Mouse (Mus musculus): ENCODE data around the gene Lsm14a. TPM values are rescaled to one million over a fixed set of nuclear protein-coding genes. Genes with fewer than 3 reads are reported as not detected.
"Not testable (repeated sequence)": the region's sequence is repeated elsewhere in the genome, so short reads cannot be mapped to it uniquely, and the experiment has no call there.

The Lsm14a gene
- total RNA-seq, 2 experiments from 2014 or later: 89.5 to 89.6 TPM

DNA sequence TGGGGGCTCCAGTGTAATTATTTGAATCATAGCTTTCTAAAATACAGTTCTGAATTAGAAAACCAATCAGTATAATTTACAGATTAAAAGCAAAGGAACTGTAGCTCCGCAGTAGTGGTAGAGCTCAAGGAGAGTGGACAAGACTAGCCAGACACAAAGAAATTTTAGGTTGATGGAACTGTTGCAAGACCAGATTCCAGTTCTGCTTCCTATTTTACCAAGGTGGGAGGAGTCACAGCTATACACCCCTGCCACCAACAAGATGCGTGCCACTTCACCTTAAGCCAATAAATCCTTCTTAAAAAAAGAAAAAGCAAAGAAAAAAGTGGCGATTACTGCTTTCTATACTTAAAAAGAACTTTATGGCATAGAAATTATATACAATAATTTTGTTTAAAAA lies 12.8 kb downstream of the Lsm14a start:
- no peak for DNase-seq (ENCODE audit: low spot score)

- no peak for DNase-seq (ENCODE audit: low spot score)
Measured at GRCm38 (mm10) chr7:34373906-34374305, 19.2 kb downstream of the Lsm14a start.

GRCm38 (mm10) chr7:34355629-34356028 lies 37.5 kb downstream of the Lsm14a start:
- peak; percentile 20 for DNase-seq (ENCODE audit: low spot score)

GRCm38 (mm10) chr7:34351997-34352396 lies 41.1 kb downstream of the Lsm14a start:
- no peak for DNase-seq (ENCODE audit: low spot score)

DNA sequence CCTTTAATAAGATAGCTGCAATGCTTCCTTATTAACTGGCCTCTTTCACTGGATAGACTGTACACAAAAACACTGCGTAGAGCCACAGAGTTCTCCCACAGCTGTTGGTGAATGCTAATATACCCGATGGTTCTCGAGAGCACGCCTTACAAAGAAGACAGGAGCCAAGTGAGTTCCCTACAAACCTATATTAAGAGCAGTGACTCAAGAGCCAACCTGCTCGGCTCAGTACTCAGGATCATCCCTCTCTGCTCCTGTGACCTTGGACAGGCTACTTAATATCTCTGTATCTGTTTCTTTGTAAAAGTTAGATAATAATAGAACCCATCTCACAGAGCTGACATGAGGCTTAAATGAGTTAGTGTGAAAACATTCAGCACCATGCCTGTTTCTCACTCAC lies 42.9 kb downstream of the Lsm14a start:
- DNase-seq (ENCODE audit: low spot score): peak; percentile 58

GRCm38 (mm10) chr7:34348011-34348410 lies 45.1 kb downstream of the Lsm14a start:
- DNase-seq (ENCODE audit: low spot score): no peak

GRCm38 (mm10) chr7:34347041-34347440 lies 46.1 kb downstream of the Lsm14a start:
- DNase-seq (ENCODE audit: low spot score): no peak

- no peak for DNase-seq (ENCODE audit: low spot score)
Measured at GRCm38 (mm10) chr7:34346505-34346904, 46.6 kb downstream of the Lsm14a start.

- DNase-seq (ENCODE audit: low spot score): no peak
Measured at GRCm38 (mm10) chr7:34342040-34342793, 50.9 kb downstream of the Lsm14a start.

DNA sequence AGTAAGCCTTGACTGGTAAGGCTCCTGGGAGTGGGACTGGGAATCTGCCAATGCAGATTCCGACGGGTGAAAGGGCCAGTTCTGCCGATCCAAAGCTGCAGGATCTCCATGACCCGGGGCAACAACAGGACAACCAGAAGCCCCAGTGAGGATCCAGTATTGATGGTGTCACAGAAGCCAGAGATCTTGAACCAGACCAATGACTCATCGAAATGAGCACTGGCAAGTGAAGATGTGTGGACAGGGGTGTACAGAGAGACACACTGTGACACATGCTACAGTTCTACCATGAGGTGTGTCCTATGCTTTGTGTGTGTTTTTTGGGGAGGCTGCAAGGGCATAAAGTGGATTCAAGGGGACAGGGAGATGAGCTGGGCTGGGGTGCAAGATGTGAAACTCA lies 52.3 kb downstream of the Lsm14a start:
- DNase-seq (ENCODE audit: low spot score): no peak

GRCm38 (mm10) chr7:34339164-34339489 lies 54.0 kb downstream of the Lsm14a start:
- no peak for DNase-seq (ENCODE audit: low spot score)

GRCm38 (mm10) chr7:34338445-34339163 lies 54.5 kb downstream of the Lsm14a start:
- DNase-seq (ENCODE audit: low spot score): no peak

- no peak for DNase-seq (ENCODE audit: low spot score)
Measured at GRCm38 (mm10) chr7:34337268-34337667, 55.8 kb downstream of the Lsm14a start.

DNA sequence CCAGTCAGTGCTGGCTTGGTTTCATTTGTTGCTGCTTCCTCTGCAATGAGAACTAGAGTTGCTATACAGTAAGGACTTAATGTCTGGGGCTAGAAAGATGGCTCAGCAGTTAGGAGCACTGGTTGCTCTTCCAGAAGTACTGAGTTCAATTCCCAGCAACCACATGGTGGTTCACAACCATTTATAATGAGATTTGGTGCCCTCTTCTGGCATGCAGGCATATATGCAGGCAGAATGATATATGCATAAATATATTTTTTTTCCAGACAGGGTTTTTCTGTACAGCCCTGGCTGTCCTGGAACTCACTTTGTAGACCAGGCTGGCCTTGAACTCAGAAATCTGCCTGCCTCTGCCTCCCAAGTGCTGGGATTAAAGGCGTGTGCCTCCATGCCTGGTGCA lies 56.6 kb downstream of the Lsm14a start:
- DNase-seq (ENCODE audit: low spot score): not testable (repeated sequence)

DNA sequence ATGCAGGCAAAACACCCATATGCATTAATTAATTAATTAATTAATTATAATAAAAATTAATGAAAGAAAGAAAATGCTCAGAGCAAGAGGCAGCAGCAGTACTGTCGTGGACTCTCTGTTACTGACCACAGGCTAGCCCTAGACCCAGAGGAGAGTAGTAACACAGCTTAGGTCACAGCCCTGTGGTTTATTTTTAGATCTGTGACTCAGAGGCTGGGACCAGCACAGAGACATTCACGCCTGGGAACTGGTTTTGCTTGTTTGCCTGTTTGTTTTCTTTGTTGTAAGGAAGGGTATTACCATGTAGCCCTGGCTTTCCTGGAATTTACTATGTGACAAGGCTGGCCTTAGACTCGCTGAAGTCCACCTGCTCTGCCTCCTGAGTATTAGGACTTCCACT lies 65.6 kb downstream of the Lsm14a start:
- no peak for DNase-seq (ENCODE audit: low spot score)

DNA sequence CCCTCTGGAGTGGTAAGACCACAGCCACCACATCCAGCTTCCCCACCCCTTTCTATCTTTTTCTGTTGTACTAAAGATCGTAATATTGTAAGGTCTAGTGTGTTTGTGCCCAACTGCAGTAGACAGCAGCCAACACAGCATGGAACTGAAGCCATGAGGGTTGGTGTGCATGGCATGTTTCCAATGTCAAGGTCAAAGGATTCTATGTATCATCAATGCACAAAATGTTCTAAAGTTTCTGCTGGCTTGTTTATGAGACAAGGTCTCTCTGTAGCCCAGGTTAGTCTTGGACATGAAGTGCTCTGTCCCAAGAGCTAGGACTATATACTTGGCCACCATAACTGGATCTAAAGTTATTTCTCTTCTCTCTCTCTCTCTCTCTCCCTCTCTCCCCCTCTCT lies 68.3 kb downstream of the Lsm14a start:
- DNase-seq (ENCODE audit: low spot score): no peak

DNA sequence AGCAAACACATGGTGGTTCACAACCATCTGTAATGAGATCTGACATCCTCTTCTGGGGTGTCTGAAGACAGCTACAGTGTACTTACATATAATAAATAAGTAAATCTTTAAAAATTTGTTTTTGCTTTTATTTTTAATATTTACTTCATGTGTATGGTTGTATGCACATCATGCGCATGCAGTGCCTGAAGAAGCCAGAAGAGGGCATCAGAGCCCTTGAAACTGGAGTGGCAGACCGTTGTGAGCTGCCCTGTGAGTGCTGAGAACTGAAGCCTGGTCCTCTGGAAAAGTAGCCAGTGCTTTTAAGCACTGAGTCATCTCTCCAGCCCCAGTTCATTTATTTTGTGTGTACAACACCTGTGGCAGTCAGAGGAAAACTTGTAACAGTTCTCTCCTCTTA lies 69.1 kb downstream of the Lsm14a start:
- no peak for DNase-seq (ENCODE audit: low spot score)

GRCm38 (mm10) chr7:34323351-34323750 lies 69.8 kb downstream of the Lsm14a start:
- peak; percentile 51 for DNase-seq (ENCODE audit: low spot score)

GRCm38 (mm10) chr7:34321958-34322357 lies 71.2 kb downstream of the Lsm14a start:
- no peak for DNase-seq (ENCODE audit: low spot score)

DNA sequence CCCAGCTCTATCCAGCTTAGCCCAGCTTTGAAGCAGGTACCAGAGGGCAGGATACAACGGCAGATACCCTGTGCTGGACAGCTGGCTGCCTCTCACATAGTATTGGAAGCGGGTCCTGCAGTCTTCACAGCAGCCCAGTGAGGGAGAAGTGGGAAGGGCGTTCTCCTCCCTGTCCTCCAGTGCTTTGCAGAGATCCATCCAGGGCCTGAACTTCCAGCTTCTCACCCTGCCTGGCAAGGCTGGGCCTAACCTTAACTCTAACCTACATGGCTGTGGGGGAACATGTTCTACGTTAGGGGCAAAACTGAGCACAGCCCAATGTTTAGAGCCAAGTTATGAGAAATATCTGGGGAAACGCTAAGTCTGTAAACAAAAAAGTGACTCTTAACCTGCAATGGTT lies 72.0 kb downstream of the Lsm14a start:
- DNase-seq (ENCODE audit: low spot score): no peak

DNA sequence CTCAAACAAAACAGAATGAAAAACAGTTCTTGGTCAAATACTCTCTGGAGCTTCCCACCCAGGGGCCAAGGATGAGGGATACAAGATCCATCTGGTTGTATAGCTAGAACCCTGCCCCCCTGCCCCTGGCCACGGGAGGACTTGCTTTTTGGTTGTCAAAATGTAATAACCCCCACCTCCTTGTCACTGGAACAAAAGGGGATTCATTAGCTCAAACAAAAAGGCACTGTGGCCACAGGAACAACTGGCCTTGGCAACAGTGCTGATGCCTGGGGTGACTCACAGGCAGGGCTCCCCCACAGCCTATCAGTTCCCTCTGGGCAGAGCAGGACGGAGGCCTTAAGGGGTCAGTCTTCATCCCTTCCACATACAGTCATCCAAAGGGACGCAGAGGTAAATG lies 73.2 kb downstream of the Lsm14a start:
- no peak for DNase-seq (ENCODE audit: low spot score)

GRCm38 (mm10) chr7:34319123-34319522 lies 74.0 kb downstream of the Lsm14a start:
- no peak for DNase-seq (ENCODE audit: low spot score)

GRCm38 (mm10) chr7:34317901-34318476 lies 75.1 kb downstream of the Lsm14a start:
- DNase-seq (ENCODE audit: low spot score): peak; percentile 72
